20 mouse cellular contexts compared by ENCODE assay signal in genomic region chr15:86074171-86074937, GRCm38 (mm10). TPM values are rescaled to one million over a fixed set of nuclear protein-coding genes. Genes with fewer than 3 reads are reported as not detected.
DNase-seq lines count a peak whose midpoint lies in the region; ATAC-seq and TF ChIP-seq lines count a peak whose summit lies in the region.
"Had no signal": no experiment of that assay in that cellular context is flagged by ENCODE, and none has a peak within 500 bp of the region (broad histone marks: within the 10 kb centered on the region; RNA-seq: fewer than 3 reads in every experiment).

No protein-coding gene starts in this region.

- no peak overlapping the region for H3K4me3 ChIP-seq in embryonic facial prominence, embryonic 15.5 days (replicated peaks)
- H3K4me3 ChIP-seq in embryonic facial prominence, embryonic 10.5 days: no peak overlapping the region
- no peak overlapping the region for H3K4me3 ChIP-seq in limb, embryonic 15.5 days
- no peak overlapping the region for H3K4me3 ChIP-seq in limb, embryonic 10.5 days
- no peak overlapping the region for H3K4me3 ChIP-seq in lung, adult 2 months (replicated peaks; ENCODE audit: extremely low read depth, low read depth, low read length)
- peak overlapping the region; percentile 14; the same call in 1 of the 2 replicates for H3K4me3 ChIP-seq in stomach, embryonic 16.5 days (replicated peaks; ENCODE audit: low read length)

- no peaks in the 10 kb centered on the region for H3K27me3 ChIP-seq in embryonic facial prominence, embryonic 15.5 days
- H3K27me3 ChIP-seq in embryonic facial prominence, embryonic 10.5 days (replicated peaks; ENCODE audit: low read depth, poor library complexity, severe bottlenecking): no peaks in the 10 kb centered on the region
- no peaks in the 10 kb centered on the region for H3K27me3 ChIP-seq in limb, embryonic 15.5 days
- no peaks in the 10 kb centered on the region for H3K27me3 ChIP-seq in limb, embryonic 10.5 days (ENCODE audit: low read depth, poor library complexity, severe bottlenecking)
- no peaks in the 10 kb centered on the region for H3K27me3 ChIP-seq in stomach, embryonic 16.5 days (ENCODE audit: control insufficient read depth, insufficient read depth, low read length)
- H3K27me3 ChIP-seq: Patski had no signal

- TF ChIP-seq POLR2A in lung, adult 2 months (IDR thresholded peaks at IDR 0.05; ENCODE audit: borderline replicate concordance, extremely low read depth, low read depth, low read length): no peak

- H3K36me3 ChIP-seq in embryonic facial prominence, embryonic 15.5 days: no peaks in the 10 kb centered on the region
- 0 out of 2 replicates have a peak, but pooled peaks cover 6% of the 10 kb centered on the region for H3K36me3 ChIP-seq in embryonic facial prominence, embryonic 10.5 days (replicated peaks)
- H3K36me3 ChIP-seq in limb, embryonic 15.5 days: 0 out of 2 replicates have a peak, but pooled peaks cover 2% of the 10 kb centered on the region
- H3K36me3 ChIP-seq in limb, embryonic 10.5 days: 0 out of 2 replicates have a peak, but pooled peaks cover 3% of the 10 kb centered on the region
- no peaks in the 10 kb centered on the region for H3K36me3 ChIP-seq in stomach, embryonic 16.5 days (ENCODE audit: control insufficient read depth, insufficient read depth, low read length)

- H3K9me3 ChIP-seq in embryonic facial prominence, embryonic 15.5 days (replicated peaks): no peaks in the 10 kb centered on the region
- H3K9me3 ChIP-seq in embryonic facial prominence, embryonic 10.5 days: no peaks in the 10 kb centered on the region
- H3K9me3 ChIP-seq in limb, embryonic 15.5 days: no peaks in the 10 kb centered on the region
- H3K9me3 ChIP-seq in limb, embryonic 10.5 days (replicated peaks): no peaks in the 10 kb centered on the region
- no peaks in the 10 kb centered on the region for H3K9me3 ChIP-seq in stomach, embryonic 16.5 days (replicated peaks; ENCODE audit: control insufficient read depth, low read length)

- H3K27ac ChIP-seq in embryonic facial prominence, embryonic 15.5 days (replicated peaks): peak overlapping the region; percentile 8; the same call in 1 of the 2 replicates
- no peak overlapping the region for H3K27ac ChIP-seq in embryonic facial prominence, embryonic 10.5 days (replicated peaks)
- H3K27ac ChIP-seq in limb, embryonic 15.5 days: peak overlapping the region; percentile 57; the same call in 1 of the 2 replicates
- no peak overlapping the region for H3K27ac ChIP-seq in limb, embryonic 10.5 days
- peak overlapping the region; percentile 75 for H3K27ac ChIP-seq in stomach, embryonic 16.5 days (ENCODE audit: low read length)

- ATAC-seq in embryonic facial prominence, embryonic 15.5 days (ENCODE audit: insufficient number of reproducible peaks, low FRiP score, low TSS enrichment, low read depth): no peak
- ATAC-seq in limb, embryonic 15.5 days (ENCODE audit: insufficient number of reproducible peaks, low FRiP score, low TSS enrichment, low read depth): no peak
- peak; percentile 50 for ATAC-seq in stomach, embryonic 16.5 days (ENCODE audit: insufficient read depth, low FRiP score)
- ATAC-seq: forebrain, embryonic 16.5 days; Patski had no signal

- no peak for DNase-seq in embryonic facial prominence, embryonic 10.5 days (ENCODE audit: low spot score)
- no peak for DNase-seq in limb, embryonic 10.5 days (ENCODE audit: low spot score)
- DNase-seq in lung, adult 2 months: peak; percentile 46
- no peak for DNase-seq in urinary bladder, postnatal 14 days (ENCODE audit: low spot score)
- DNase-seq in cerebellum, postnatal 10 days: no peak
- DNase-seq: B cell, adult 2 months; cerebellum, adult 9-10 months; embryo, embryonic 11 days; gastrocnemius, postnatal 10 days; heart, postnatal 36 days; layer of hippocampus, adult 9-11 months; midbrain, embryonic 14.5 days; thymus, adult 18-20 months had no signal

- H3K9ac ChIP-seq in embryonic facial prominence, embryonic 15.5 days: no peak overlapping the region
- H3K9ac ChIP-seq in limb, embryonic 15.5 days: no peak overlapping the region
- H3K9ac ChIP-seq in stomach, embryonic 16.5 days (ENCODE audit: low read length): peak overlapping the region; percentile 39; the same call in 1 of the 2 replicates

- no peak overlapping the region for H3K4me2 ChIP-seq in embryonic facial prominence, embryonic 15.5 days (replicated peaks)
- no peak overlapping the region for H3K4me2 ChIP-seq in limb, embryonic 15.5 days
- H3K4me2 ChIP-seq in stomach, embryonic 16.5 days (ENCODE audit: low read depth, low read length): 0 out of 2 replicates have a peak overlapping the region, but pooled peaks have one; percentile 9
- H3K4me2 ChIP-seq: heart, embryonic 11.5 days; liver, embryonic 11.5 days had no signal

- TF ChIP-seq CTCF in lung, adult 2 months (IDR thresholded peaks at IDR 0.05; ENCODE audit: insufficient read depth, low read length): no peak

- 71% methylated on average over 16 of the region's 16 CpGs for WGBS in embryonic facial prominence, embryonic 15.5 days
- 82% methylated on average over 16 of the region's 16 CpGs for WGBS in embryonic facial prominence, embryonic 10.5 days
- 80% methylated on average over 16 of the region's 16 CpGs for WGBS in limb, embryonic 15.5 days
- WGBS in limb, embryonic 10.5 days: 86% methylated on average over 16 of the region's 16 CpGs
- WGBS in lung, adult 2 months: 71% methylated on average over 16 of the region's 16 CpGs
- WGBS in stomach, embryonic 16.5 days: 67% methylated on average over 16 of the region's 16 CpGs

- peaks cover 30% of the 10 kb centered on the region for H3K4me1 ChIP-seq in embryonic facial prominence, embryonic 15.5 days
- peaks cover 51% of the 10 kb centered on the region for H3K4me1 ChIP-seq in embryonic facial prominence, embryonic 10.5 days
- peaks cover 25% of the 10 kb centered on the region for H3K4me1 ChIP-seq in limb, embryonic 15.5 days
- H3K4me1 ChIP-seq in limb, embryonic 10.5 days: peaks cover 43% of the 10 kb centered on the region
- no peaks in the 10 kb centered on the region; the same call in none of the 2 replicates for H3K4me1 ChIP-seq in lung, adult 2 months (ENCODE audit: control insufficient read depth, insufficient read depth, low read length)
- peaks cover 38% of the 10 kb centered on the region for H3K4me1 ChIP-seq in stomach, embryonic 16.5 days (ENCODE audit: control insufficient read depth, insufficient read depth, low read length)

RNA-seq across cellular contexts. Expression of gene Gramd4, which starts 16.9 kb away (rescaled TPM):
- polyA plus RNA-seq in embryonic facial prominence, embryonic 15.5 days (2015; fragmentation: Nextera tagmentation; extraction: Ambion mirVana): 17.8 and 18.9 TPM in 2 replicates
- 13.7 and 13.8 TPM in 2 replicates for polyA plus RNA-seq in embryonic facial prominence, embryonic 10.5 days (2016; fragmentation: Nextera tagmentation; extraction: Ambion mirVana)
- 15.6 and 22.0 TPM in 2 replicates for polyA plus RNA-seq in limb, embryonic 15.5 days (2015; fragmentation: Nextera tagmentation; extraction: Ambion mirVana)
- 13.0 and 14.1 TPM in 2 replicates for polyA plus RNA-seq in limb, embryonic 10.5 days (2016; fragmentation: Nextera tagmentation; extraction: Ambion mirVana)
- polyA plus RNA-seq in lung, adult 2 months (2012; rRNA removed): 21.5 and 24.4 TPM in 2 replicates
- polyA plus RNA-seq in stomach, embryonic 16.5 days (2015; fragmentation: Nextera tagmentation; extraction: Ambion mirVana): 10.5 and 12.1 TPM in 2 replicates

RNA-seq across cellular contexts. Expression of gene Celsr1, which starts 40.8 kb away (rescaled TPM):
- polyA plus RNA-seq in embryonic facial prominence, embryonic 15.5 days (2015; fragmentation: Nextera tagmentation; extraction: Ambion mirVana): 4.2 and 5.1 TPM in 2 replicates
- 1.2 and 1.5 TPM in 2 replicates for polyA plus RNA-seq in embryonic facial prominence, embryonic 10.5 days (2016; fragmentation: Nextera tagmentation; extraction: Ambion mirVana)
- polyA plus RNA-seq in limb, embryonic 15.5 days (2015; fragmentation: Nextera tagmentation; extraction: Ambion mirVana): 2.7 and 3.6 TPM in 2 replicates
- 0.67 and 0.86 TPM in 2 replicates for polyA plus RNA-seq in limb, embryonic 10.5 days (2016; fragmentation: Nextera tagmentation; extraction: Ambion mirVana)
- 16.0 and 16.2 TPM in 2 replicates for polyA plus RNA-seq in lung, adult 2 months (2012; rRNA removed)
- polyA plus RNA-seq in stomach, embryonic 16.5 days (2015; fragmentation: Nextera tagmentation; extraction: Ambion mirVana): 2.6 and 2.7 TPM in 2 replicates

Comparison
In these comparisons a context has a peak if more than half of its experiments do, and no peak if none do; other contexts are left out.
1. H3K27ac ChIP-seq: peak in embryonic facial prominence, embryonic 15.5 days (single experiment), limb, embryonic 15.5 days (single experiment) and stomach, embryonic 16.5 days (single experiment); none in embryonic facial prominence, embryonic 10.5 days (single experiment) and limb, embryonic 10.5 days (single experiment).